Comparison of ENCODE assay signal across 16 mouse cellular contexts in genomic region chr10:19963206-19963605, GRCm38 (mm10).
"Had no signal": no experiment of that assay in that cellular context is flagged by ENCODE, and none has a peak within 500 bp of the region (broad histone marks: within the 10 kb centered on the region; RNA-seq: fewer than 3 reads in every experiment).

No protein-coding gene starts in this region.

- H3K4me1 ChIP-seq: liver, embryonic 13.5 days had no signal

- H3K4me2 ChIP-seq: limb, embryonic 12.5 days; limb, embryonic 15.5 days; liver, embryonic 13.5 days; midbrain, embryonic 11.5 days; stomach, embryonic 15.5 days had no signal

- DNase-seq: kidney, postnatal 14 days; kidney, postnatal 4 days; left cerebral cortex, postnatal 4 days; liver, embryonic 13.5 days; lung, adult 2 months; lung, postnatal 14 days; lung, postnatal 4 days; midbrain, embryonic 14.5 days; right cerebral cortex, postnatal 25 days; spleen, adult 18-20 months; thymus, postnatal 25 days had no signal

- H3K9me3 ChIP-seq: limb, embryonic 12.5 days; limb, embryonic 15.5 days; liver, embryonic 13.5 days; stomach, embryonic 15.5 days had no signal

- ATAC-seq: intestine, embryonic 16.5 days had no signal

- H3K27ac ChIP-seq: limb, embryonic 12.5 days; limb, embryonic 15.5 days; liver, embryonic 13.5 days; stomach, embryonic 15.5 days had no signal

- H3K36me3 ChIP-seq: limb, embryonic 12.5 days; limb, embryonic 15.5 days; liver, embryonic 13.5 days; stomach, embryonic 15.5 days had no signal

- H3K9ac ChIP-seq: limb, embryonic 12.5 days; limb, embryonic 15.5 days; liver, embryonic 13.5 days; stomach, embryonic 15.5 days had no signal

- H3K27me3 ChIP-seq: limb, embryonic 12.5 days; limb, embryonic 15.5 days; liver, embryonic 13.5 days; stomach, embryonic 15.5 days had no signal

- H3K4me3 ChIP-seq: limb, embryonic 12.5 days; limb, embryonic 15.5 days; liver, embryonic 13.5 days; stomach, embryonic 15.5 days had no signal
